Mouse (Mus musculus) regulatory T cell (primary cell): ENCODE data around the gene C87414.
"Not testable (repeated sequence)": the region's sequence is repeated elsewhere in the genome, so short reads cannot be mapped to it uniquely, and the experiment has no call there.

Experiments
- in situ Hi-C: fragments of 300-600 bp; cut with MboI, MseI; formaldehyde crosslinking; loops from one replicate; pipeline ENCODE4 v1.15.1; 2025; ENCODE audit warnings: high pct_unique_total_duplicates

C87414 gene

DNA sequence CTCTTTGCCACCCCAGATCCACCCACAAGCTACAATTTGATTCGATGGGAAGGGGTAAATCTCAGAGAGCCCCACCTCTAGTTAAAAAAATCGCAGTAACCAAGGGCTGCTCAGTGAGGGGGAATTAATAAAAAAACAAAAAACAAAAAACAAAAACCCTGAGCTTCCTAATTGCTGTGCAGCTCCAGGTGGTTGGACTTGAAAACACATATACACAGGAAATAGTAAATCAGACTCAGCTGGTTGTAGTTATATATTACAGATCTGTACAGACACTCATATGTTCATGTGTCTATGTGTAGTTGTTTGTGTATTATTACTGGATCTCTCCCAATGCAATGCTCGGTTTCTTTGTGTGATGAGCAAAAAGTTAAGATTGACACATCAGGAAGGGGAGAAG lies at the start of gene C87414:
Gene C87414, minus strand, starts transcription at position 101 of the 400 bp plus-strand sequence.
- in situ Hi-C loops: not testable (repeated sequence)

DNA sequence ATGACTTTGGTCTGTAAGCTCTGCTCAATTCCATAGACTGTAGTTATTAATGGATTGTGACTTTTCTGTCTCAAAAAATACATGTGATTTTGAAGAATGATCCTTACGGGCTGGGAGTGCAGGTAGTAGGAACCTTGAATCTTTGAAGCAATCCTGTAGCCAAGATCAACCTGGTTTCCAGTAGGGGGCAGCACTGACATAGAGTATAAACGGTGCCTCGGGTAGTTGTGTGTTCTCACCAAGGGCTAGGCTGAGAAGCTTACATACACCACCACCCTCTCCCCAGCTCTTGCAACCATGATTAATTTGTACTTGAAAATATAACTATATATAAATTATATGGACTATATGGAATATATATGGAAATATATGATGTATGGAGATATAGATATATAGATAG lies 13.3 kb upstream of the C87414 start:
- in situ Hi-C loops: not testable (repeated sequence)
